Mouse (Mus musculus): ENCODE measurements at regions not wholly inside any gene's neighbourhood (a gene's known extent, or its start where the extent isn't known, plus 50 kb on each side); places are given as distances from the start of the nearest gene placed in this dataset.

DNA sequence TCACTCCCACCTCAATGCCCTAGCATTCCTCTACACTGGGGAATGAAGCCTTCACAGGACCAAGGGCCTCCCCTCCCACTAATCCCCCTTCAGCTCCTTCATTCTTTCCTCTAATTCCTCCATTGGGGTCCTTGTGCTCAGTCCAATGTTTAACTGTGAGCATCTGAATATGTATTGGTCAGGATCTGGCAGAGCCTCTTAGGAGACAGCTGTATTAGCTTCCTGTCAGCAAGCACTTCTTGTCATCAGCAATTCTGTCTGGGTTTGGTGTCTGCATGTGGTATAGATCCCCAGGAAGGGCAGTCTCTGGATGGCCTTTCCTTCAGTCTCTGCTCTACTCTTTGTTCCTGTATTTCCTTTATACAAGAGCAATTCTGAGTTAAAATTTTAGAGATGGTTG lies 426.8 kb upstream of the 2610001J05Rik start:
- Histone ChIP-seq H3K9ac (no peak overlapping the region), H3K4me3 (replicated peaks) (no peak overlapping the region), H3K4me2 (no peak overlapping the region), H3K27me3 (replicated peaks) (no peaks in the 10 kb centered on the region), H3K36me3 (no peaks in the 10 kb centered on the region), H3K4me1 (no peaks in the 10 kb centered on the region), H3K9me3 (no peaks in the 10 kb centered on the region), H3K27ac (no peak overlapping the region)
- ATAC-seq (ENCODE audit: insufficient read depth, low FRiP score, low read depth) = no peak

DNA sequence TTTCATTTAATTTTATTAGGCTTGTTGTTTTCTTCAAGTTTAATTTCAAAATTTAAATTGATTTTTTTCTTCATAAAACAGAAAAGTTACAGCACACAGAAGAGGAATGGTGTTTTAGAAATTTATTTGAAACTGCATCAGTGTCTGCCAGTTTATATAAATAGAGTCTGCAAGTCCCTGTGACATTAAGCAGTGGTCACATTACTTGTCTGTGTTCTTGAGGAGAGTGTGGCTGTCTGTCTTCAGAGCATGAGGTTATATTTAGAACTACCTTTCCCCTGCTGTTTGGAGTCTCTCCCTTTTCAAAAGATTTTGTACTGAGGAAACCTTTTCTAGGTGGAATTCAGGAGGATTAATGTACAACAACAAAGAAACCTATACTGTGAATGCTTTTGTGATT lies 426.1 kb upstream of the 2610001J05Rik start:
- Histone ChIP-seq H3K4me1 (no peaks in the 10 kb centered on the region), H3K4me3 (replicated peaks) (no peak overlapping the region), H3K4me2 (no peak overlapping the region), H3K27me3 (replicated peaks) (no peaks in the 10 kb centered on the region), H3K9ac (no peak overlapping the region), H3K36me3 (no peaks in the 10 kb centered on the region), H3K9me3 (no peaks in the 10 kb centered on the region), H3K27ac (no peak overlapping the region)
- ATAC-seq (ENCODE audit: insufficient read depth, low FRiP score, low read depth) = no peak

DNA sequence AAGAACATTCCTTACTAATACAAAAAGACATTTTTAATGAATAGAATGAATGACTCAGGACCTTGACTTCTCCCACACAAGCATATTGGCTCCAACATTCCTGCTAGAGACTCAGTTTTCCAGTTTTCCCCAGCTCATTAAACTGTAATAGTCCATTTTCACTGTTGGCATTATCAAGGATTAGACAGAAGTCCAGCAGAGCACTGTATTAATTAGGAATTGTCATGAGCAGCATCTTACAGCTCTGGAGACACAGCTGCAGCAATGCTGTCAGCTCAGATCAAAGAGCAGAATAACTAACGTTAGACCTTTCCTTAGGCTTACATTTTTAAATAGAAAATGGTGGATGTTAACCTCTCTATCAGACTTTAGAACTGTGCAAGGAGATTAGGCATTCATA lies 419.5 kb upstream of the 2610001J05Rik start:
- Histone ChIP-seq H3K4me2 (no peak overlapping the region), H3K36me3 (no peaks in the 10 kb centered on the region), H3K4me3 (replicated peaks) (no peak overlapping the region), H3K9me3 (no peaks in the 10 kb centered on the region), H3K9ac (no peak overlapping the region), H3K27ac (no peak overlapping the region), H3K4me1 (no peaks in the 10 kb centered on the region), H3K27me3 (replicated peaks) (no peaks in the 10 kb centered on the region)
- ATAC-seq (ENCODE audit: insufficient read depth, low FRiP score, low read depth) = no peak
- 49% methylated on average over 1 of the region's 1 CpGs for WGBS

DNA sequence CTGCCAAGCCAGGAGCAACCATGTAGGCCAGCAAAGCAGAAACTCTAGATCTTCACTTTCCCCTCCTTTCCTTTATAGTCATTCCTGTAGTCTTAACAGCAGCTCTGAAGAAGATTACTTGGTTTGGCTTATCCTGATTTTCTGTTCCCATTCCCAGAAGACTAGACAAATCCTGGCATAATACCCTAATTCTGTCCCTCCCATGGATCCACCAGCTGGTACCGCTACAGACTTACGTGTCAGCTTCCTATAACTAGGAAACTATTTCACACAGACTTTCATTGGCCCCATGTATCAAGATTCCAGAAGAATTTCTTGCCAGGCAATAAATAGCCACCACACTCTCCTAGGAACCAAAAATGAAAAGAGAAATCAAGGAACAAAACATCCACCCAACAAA lies 410.2 kb upstream of the 2610001J05Rik start:
- H3K27ac ChIP-seq = no peak overlapping the region
- H3K27me3 ChIP-seq (replicated peaks) = no peaks in the 10 kb centered on the region
- no peak overlapping the region for H3K4me2 ChIP-seq
- no peaks in the 10 kb centered on the region for H3K9me3 ChIP-seq
- H3K4me3 ChIP-seq (replicated peaks) = no peak overlapping the region
- no peak for ATAC-seq (ENCODE audit: insufficient read depth, low FRiP score, low read depth)
- H3K9ac ChIP-seq = no peak overlapping the region
- no peaks in the 10 kb centered on the region for H3K4me1 ChIP-seq
- H3K36me3 ChIP-seq = no peaks in the 10 kb centered on the region
- 86% methylated on average over 2 of the region's 2 CpGs for WGBS

DNA sequence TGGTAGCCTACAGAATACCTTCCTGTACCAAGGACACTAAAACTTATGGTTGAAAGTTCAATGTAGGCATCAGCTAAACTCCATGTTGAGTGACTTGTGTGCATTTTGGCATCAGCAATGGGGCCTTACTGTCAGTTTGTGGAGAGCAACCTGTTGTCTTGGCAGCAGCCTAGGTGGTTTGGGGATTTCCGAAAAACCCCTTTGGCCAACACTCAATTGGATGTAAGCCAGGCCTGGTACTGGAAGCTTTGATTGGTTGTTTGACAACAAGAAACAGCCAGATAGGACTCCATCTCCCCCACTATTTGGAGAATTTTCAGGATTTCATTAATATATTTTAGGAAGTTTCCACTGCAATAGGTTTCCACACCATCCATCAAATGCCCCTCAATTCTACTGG lies 390.6 kb upstream of the 2610001J05Rik start:
- H3K9ac ChIP-seq = no peak overlapping the region
- no peaks in the 10 kb centered on the region for H3K27me3 ChIP-seq (replicated peaks)
- H3K4me1 ChIP-seq = no peaks in the 10 kb centered on the region
- no peak overlapping the region for H3K4me2 ChIP-seq
- ATAC-seq (ENCODE audit: insufficient read depth, low FRiP score, low read depth) = no peak
- H3K27ac ChIP-seq = no peak overlapping the region
- H3K36me3 ChIP-seq = no peaks in the 10 kb centered on the region
- no peak overlapping the region for H3K4me3 ChIP-seq (replicated peaks)
- H3K9me3 ChIP-seq = no peaks in the 10 kb centered on the region
- 90% methylated on average over 1 of the region's 1 CpGs for WGBS

DNA sequence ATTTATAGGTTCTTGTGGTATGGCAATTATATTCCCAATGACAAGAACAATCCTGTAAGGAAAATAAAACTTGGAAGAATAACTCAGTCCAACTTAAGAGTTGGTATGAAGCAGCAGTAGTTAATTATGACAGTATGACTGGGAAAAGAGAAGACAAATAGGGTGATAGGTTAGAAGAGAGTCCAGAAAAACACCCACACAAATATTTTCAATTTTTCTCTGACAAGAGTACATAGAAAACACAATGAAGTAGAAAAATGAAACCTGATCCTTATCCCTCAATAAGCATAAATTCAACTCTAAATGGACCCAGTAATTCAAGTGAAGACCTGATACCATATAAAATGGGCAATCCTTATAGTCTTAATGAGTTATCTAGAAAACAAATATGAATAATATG lies 369.0 kb upstream of the 2610001J05Rik start:
- Histone ChIP-seq H3K27ac (no peak overlapping the region), H3K4me3 (replicated peaks) (no peak overlapping the region), H3K4me1 (no peaks in the 10 kb centered on the region), H3K9ac (no peak overlapping the region), H3K27me3 (replicated peaks) (no peaks in the 10 kb centered on the region), H3K9me3 (no peaks in the 10 kb centered on the region), H3K36me3 (no peaks in the 10 kb centered on the region), H3K4me2 (no peak overlapping the region)
- no peak for ATAC-seq (ENCODE audit: insufficient read depth, low FRiP score, low read depth)

DNA sequence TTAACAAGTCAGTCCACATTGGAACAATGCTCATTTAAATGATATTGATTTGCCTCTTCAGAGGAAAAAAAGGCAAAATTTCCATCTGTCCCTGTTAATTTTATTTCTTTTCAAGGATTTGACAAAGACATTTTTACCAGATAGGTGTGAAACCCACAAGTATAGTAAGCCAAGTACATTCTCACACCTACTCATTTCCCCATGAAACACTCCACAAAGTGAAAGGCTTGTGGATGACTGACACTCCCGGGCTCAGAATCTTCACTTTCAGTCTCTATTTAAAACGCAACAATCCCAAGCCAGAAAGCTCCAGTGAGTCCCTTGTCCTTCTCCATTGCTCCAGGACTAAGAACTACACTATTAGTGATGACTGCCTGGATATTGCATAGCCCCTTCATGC lies 367.8 kb upstream of the 2610001J05Rik start:
- WGBS = 83% methylated on average over 2 of the region's 2 CpGs
- no peak overlapping the region for H3K4me2 ChIP-seq
- no peak overlapping the region for H3K9ac ChIP-seq
- H3K36me3 ChIP-seq = no peaks in the 10 kb centered on the region
- no peaks in the 10 kb centered on the region for H3K9me3 ChIP-seq
- H3K4me1 ChIP-seq = no peaks in the 10 kb centered on the region
- no peak overlapping the region for H3K27ac ChIP-seq
- H3K27me3 ChIP-seq (replicated peaks) = no peaks in the 10 kb centered on the region
- ATAC-seq (ENCODE audit: insufficient read depth, low FRiP score, low read depth) = no peak
- H3K4me3 ChIP-seq (replicated peaks) = no peak overlapping the region

DNA sequence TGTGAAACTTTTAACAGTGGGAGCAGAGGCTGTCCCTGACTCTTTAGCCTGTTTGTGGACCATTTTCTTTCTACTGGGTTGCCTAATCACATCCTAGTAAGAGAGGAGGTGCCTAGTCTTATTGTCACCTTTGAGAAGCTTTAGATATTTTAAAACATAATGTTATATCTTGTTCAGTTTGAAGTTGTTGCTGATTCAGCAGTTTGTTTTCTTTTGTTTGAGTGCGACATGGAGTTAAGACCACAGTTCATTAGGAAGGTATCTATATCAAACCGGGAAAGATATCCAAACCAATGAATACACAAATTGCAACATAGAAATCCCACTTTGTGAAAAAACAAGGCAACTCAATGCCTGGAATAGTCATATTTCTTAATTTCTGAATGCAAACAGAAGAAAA lies 359.5 kb upstream of the 2610001J05Rik start:
- Histone ChIP-seq H3K27ac (no peak overlapping the region), H3K27me3 (replicated peaks) (no peaks in the 10 kb centered on the region), H3K9ac (no peak overlapping the region), H3K4me2 (no peak overlapping the region), H3K4me1 (no peaks in the 10 kb centered on the region), H3K36me3 (no peaks in the 10 kb centered on the region), H3K4me3 (replicated peaks) (no peak overlapping the region), H3K9me3 (no peaks in the 10 kb centered on the region)
- ATAC-seq (ENCODE audit: insufficient read depth, low FRiP score, low read depth) = no peak
- WGBS = 90% methylated on average over 2 of the region's 2 CpGs

DNA sequence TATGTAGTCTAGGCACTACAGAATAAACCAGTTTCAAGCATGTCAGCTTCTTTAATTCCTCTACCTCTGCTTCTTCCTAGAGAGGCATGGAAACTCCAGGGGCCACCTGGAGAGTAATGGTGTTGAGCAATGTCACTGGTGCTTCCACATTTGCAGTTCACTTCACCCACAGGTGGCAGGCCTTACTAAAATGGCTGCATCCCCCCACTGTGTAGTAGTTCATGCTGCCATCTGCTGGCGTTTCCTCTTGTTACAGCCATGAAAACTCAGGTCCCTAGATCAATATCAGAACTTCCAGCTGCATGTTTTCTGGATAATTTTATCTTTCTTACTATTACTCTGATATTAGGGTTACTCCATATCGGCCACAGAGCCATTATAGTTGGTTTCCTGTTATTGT lies 336.2 kb upstream of the 2610001J05Rik start:
- Histone ChIP-seq H3K36me3 (no peaks in the 10 kb centered on the region), H3K4me3 (replicated peaks) (no peak overlapping the region), H3K9ac (no peak overlapping the region), H3K27me3 (replicated peaks) (no peaks in the 10 kb centered on the region), H3K9me3 (no peaks in the 10 kb centered on the region), H3K27ac (no peak overlapping the region), H3K4me2 (no peak overlapping the region), H3K4me1 (no peaks in the 10 kb centered on the region)
- 16% methylated on average over 2 of the region's 2 CpGs for WGBS
- no peak for ATAC-seq (ENCODE audit: insufficient read depth, low FRiP score, low read depth)

DNA sequence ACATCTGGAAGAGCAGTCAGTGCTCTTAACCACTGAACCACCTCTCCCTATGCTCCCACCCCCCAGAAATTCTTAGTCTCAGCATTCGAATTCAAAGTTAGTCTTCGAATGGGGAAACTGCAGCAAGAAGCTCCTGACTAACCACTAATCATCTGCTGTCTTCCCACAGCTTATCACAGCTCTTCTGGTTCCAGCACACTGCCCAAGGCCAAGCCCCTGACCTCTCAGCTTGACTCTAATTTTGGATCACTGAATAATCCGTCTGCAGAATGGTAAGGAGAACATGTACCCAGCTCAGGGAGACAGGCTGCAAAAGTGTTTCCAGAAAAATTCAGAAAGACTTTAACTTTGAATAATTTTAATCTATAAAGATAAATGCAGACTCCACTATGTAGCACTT lies 325.8 kb upstream of the 2610001J05Rik start:
- ATAC-seq (ENCODE audit: insufficient read depth, low FRiP score, low read depth) = no peak
- Histone ChIP-seq H3K27ac (no peak overlapping the region), H3K4me2 (no peak overlapping the region), H3K9ac (no peak overlapping the region), H3K27me3 (replicated peaks) (no peaks in the 10 kb centered on the region), H3K36me3 (no peaks in the 10 kb centered on the region), H3K4me1 (no peaks in the 10 kb centered on the region), H3K4me3 (replicated peaks) (no peak overlapping the region), H3K9me3 (no peaks in the 10 kb centered on the region)
- WGBS = 62% methylated on average over 3 of the region's 3 CpGs

DNA sequence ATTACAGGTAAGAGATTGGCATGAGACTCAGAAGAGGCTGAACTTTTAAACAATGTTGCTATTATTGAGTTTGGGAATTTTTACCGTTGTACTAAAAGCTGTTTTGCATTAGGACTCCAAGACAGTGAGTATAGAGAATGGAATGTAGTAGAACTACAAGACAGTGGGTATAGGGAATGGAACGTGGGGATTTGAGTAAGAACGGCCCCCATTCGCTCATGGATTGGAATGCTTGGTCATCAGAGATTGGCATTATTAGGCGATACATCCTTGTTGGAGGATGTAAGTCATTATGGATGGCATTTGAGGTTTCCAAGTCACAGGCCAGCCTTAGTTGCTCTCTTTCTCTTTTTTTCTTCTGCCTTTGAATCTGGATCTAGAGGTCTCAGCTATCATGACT lies 324.0 kb upstream of the 2610001J05Rik start:
- H3K36me3 ChIP-seq = no peaks in the 10 kb centered on the region
- H3K9me3 ChIP-seq = no peaks in the 10 kb centered on the region
- H3K4me1 ChIP-seq = no peaks in the 10 kb centered on the region
- no peak for ATAC-seq (ENCODE audit: insufficient read depth, low FRiP score, low read depth)
- no peaks in the 10 kb centered on the region for H3K27me3 ChIP-seq (replicated peaks)
- H3K4me3 ChIP-seq (replicated peaks) = no peak overlapping the region
- no peak overlapping the region for H3K4me2 ChIP-seq
- no peak overlapping the region for H3K9ac ChIP-seq
- WGBS = 86% methylated on average over 5 of the region's 5 CpGs
- H3K27ac ChIP-seq = no peak overlapping the region

DNA sequence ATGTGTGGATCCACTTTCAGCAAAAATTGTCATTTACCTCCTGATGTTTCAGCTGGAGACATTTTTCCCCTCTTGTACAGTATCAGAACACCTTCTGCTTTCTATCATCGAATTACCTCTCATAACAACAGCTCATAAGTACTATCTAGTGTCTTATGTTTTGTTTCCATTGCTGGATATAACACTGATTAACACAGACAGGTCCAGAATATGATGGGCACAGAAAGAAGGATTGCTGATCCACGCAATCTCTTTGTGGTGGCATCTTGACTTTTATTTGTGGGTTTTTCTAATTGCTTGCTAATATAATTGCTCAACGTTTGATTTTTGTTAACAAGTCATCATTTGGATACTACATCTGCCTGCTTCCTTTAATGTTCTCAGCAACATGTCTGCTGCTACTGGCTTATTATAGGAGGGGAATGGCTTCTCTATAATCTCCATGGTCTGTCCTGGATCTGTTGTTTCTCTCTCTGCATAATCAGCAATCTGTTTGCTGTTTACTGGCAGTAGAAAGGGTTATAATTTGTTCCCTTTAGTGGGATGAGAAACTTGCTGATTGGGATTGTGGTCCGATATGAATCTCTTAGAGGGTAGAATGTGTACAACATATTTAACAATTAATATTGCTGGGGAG lies 320.2 kb upstream of the 2610001J05Rik start:
- H3K9ac ChIP-seq = no peak overlapping the region
- H3K4me3 ChIP-seq (replicated peaks) = no peak overlapping the region
- no peaks in the 10 kb centered on the region for H3K9me3 ChIP-seq
- H3K27me3 ChIP-seq (replicated peaks) = no peaks in the 10 kb centered on the region
- no peak overlapping the region for H3K27ac ChIP-seq
- ATAC-seq (ENCODE audit: insufficient read depth, low FRiP score, low read depth) = no peak
- H3K36me3 ChIP-seq = no peaks in the 10 kb centered on the region
- H3K4me2 ChIP-seq = no peak overlapping the region
- H3K4me1 ChIP-seq = no peaks in the 10 kb centered on the region
- 80% methylated on average over 4 of the region's 4 CpGs for WGBS

DNA sequence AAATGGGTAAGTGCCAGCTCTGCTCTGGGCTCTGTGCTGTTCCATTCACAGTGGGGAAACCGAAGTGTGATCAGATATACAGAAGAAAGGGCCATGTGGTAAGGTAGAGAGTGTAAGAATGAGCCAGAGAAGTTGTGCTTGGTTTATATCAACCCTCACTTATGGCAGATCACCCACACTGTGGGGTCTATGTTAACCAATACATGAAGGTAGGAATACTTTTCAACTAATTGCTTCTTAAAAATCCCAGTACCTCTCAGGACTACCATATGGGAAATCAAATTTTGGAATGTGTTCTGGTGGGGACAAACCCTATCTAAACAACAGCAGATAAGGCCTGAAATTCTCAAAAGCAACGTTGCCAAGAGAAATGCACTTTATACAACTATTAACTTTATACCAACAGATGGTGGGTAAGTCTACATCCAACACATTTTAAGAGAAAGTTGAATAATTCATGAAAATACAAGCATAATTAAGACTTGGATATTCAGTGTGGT lies 314.7 kb upstream of the 2610001J05Rik start:
- H3K4me1 ChIP-seq = no peaks in the 10 kb centered on the region
- no peak for ATAC-seq (ENCODE audit: insufficient read depth, low FRiP score, low read depth)
- no peaks in the 10 kb centered on the region for H3K9me3 ChIP-seq
- no peak overlapping the region for H3K9ac ChIP-seq
- H3K4me2 ChIP-seq = no peak overlapping the region
- no peak overlapping the region for H3K27ac ChIP-seq
- no peak overlapping the region for H3K4me3 ChIP-seq (replicated peaks)
- no peaks in the 10 kb centered on the region for H3K27me3 ChIP-seq (replicated peaks)
- 64% methylated on average over 2 of the region's 2 CpGs for whole genome bisulfite sequencing
- no peaks in the 10 kb centered on the region for H3K36me3 ChIP-seq
